Mouse (Mus musculus): ENCODE data around the gene Islr2. TPM values are rescaled to one million over a fixed set of nuclear protein-coding genes. Genes with fewer than 3 reads are reported as not detected.

The Islr2 gene
- polyA plus RNA-seq, 1 experiment from 2014 or later, result 5.2 TPM

DNA sequence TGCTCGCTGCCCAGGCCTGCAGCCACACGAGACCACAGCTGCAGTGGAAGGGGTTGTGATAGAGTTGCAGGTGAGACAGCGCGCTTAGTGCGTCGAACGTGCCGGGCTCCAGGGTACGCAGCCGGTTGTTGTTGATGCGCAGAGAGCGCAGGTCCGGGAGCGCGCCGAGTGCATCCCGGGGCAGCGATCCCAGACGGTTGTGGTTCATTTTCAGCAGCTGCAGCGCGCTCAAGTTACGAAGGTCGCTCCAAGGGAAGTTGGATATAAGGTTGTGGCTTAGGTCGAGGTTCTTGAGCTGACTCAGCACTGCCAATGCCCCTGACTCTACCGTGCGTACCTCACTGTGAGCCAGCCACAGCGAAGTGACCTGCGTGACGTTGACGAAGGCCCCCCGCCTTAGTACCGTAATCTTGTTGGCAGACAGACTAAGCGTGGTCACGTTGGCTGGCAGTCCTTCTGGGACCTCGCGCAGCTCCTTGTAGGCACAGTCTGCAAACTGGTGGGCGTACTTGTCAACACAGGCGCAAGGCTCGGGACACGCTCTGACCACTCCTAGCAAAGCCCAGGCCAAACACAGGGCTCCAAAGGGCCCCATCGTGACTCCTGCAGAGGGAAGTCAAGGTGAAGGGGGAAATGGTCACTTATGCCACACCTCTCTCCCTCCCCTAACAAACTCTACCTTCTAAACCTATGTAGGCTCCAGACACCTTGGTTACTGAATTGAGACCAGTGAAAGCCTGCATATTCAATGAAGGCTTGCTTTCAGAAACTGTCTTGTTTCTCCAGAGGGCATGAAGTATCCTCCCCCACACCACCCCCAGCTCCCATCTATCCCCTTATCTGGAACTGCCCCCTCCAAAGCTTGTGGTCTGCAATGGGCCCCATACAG is 4.5 kb downstream of the Islr2 start:
- Histone ChIP-seq H3K9me3 (replicated peaks) (no peaks in the 10 kb centered on the region), H3K4me3 (peak overlapping the region; percentile 53), H3K4me1 (peaks cover 91% of the 10 kb centered on the region), H3K27me3 (ENCODE audit: low read depth, poor library complexity, severe bottlenecking) (peaks cover 100% of the 10 kb centered on the region), H3K27ac (replicated peaks) (peak overlapping the region; percentile 74), H3K36me3 (no peaks in the 10 kb centered on the region)
- DNase-seq (ENCODE audit: low spot score), result peak; percentile 46
- WGBS, result under 1% methylated on average over 41 of the region's 41 CpGs

DNA sequence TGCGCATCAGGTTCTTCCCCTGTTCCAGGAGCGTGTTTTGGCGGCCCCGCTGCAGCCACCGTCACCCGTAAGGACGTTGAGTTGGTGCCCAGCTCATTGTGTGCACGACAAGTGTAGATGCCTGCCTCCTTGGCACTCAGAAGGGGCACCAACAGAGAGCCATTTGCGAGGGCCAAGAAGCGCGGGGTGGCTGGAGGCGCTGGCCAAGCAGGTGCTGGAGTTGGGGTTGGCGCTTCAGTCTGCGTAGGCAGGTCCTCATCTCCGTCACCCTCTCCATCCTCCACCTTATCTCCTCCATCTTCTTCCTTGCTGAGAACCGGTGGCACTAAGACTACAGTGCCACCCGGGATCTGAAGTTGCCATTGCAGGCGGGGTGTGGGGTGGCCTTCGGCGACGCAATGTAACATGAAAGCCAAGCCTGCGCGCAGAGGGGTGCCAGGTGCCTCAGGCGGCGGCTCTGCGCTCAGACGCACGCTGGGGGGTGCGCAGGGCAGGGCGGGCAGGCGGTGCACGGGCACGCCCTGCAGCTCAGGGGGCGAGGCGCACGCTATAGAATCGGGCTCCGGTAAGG is 5.2 kb downstream of the Islr2 start:
- Histone ChIP-seq H3K27ac (replicated peaks) (peak overlapping the region; percentile 50), H3K36me3 (no peaks in the 10 kb centered on the region), H3K4me3 (peak overlapping the region; percentile 53), H3K27me3 (ENCODE audit: low read depth, poor library complexity, severe bottlenecking) (peaks cover 100% of the 10 kb centered on the region), H3K9me3 (replicated peaks) (no peaks in the 10 kb centered on the region), H3K4me1 (peaks cover 83% of the 10 kb centered on the region)
- WGBS, result under 1% methylated on average over 38 of the region's 38 CpGs
- no peak for DNase-seq (ENCODE audit: low spot score)

DNA sequence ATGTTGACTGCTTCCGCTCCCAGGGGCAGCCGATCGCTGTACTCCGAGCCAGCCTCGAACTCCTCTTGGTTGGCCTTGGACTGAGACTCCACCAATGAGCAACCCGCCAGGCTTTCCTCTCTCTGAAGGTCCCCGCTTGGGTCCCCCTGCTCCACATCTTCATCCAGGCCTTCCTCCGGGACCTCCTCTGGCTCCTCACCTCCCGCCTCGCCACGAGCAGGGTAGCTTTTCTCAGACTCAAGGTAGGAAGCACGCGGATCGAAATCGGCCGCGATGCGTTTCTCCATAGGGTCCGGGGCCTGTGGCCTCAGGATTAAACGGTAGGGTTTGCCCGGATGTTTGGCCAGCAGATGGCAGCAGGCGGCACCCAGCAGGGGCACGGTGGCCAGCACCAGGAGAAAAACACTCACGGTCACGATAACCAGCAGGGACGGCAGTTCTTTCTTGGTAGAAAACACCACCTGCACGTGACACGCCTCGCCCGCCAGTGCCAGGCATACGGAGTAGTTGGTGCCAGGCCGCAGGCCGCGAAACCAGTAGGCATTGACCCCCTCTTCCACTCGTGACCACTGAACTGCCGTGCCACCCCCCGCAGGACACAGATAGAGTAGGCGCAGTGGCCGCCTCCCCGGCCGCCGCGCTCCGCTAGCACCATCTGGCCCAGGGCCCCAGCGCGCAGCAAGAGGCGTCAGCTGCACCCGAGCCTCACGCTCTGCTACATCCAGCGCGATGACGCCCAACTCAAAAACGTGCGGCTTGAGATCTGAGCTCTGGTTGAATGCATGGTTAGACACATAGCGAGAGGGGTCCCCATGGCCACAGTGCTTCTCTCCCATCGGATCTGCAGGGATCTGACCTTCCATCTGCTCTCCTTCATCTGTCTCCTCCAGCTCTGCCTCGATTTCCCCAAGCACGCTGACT is 6.1 kb downstream of the Islr2 start:
- no peaks in the 10 kb centered on the region for H3K9me3 ChIP-seq (replicated peaks)
- peak overlapping the region; percentile 53 for H3K4me3 ChIP-seq
- peak; percentile 65 for DNase-seq (ENCODE audit: low spot score)
- under 1% methylated on average over 58 of the region's 58 CpGs for WGBS
- peak overlapping the region; percentile 50 for H3K27ac ChIP-seq (replicated peaks)
- H3K27me3 ChIP-seq (ENCODE audit: low read depth, poor library complexity, severe bottlenecking), result peaks cover 100% of the 10 kb centered on the region
- peaks cover 75% of the 10 kb centered on the region for H3K4me1 ChIP-seq
- H3K36me3 ChIP-seq, result no peaks in the 10 kb centered on the region

DNA sequence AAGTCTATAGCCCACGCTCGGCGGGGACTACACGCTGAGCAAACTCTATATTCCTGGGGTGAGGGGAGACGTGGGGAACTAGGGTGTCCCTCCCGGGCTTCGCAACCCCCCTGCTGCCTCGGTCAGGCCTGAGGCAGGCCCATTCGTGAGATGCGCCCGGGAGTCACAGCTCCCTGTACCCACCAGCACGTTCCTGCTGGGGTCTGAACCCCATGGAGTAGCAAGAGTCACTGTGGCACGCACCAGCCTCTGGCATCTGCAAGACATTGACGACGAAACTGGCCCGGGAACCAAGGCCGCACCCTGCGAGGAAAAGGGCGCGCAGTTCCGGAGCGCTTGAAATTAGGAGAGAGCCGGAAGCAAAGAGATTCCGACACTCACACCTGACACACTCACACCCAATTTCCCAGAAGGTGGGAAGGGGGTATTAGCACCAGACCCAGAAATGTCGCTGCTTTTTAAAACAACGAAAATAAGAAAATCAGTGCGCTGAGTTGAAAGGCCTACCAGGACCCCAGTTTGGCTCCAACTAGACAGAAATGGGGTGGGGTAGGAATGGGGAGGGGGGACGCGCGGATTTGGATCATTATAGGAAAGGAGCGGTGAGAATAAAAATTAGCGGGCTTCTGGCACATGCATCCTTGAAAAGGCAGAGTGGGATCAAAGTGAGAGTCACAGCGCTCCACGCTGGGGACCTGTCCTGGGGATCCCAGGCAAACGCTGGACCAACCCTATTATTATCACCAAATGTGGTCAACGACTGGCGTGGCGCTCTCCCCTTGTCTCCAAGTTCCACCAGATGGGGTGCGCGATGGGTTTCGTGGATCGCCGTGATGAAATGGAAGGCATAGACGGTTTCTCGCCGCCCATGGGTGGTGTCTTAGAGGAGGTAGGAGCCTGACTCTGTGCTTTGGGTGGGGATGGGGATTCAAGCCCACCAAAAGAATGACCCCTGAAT is 7.2 kb downstream of the Islr2 start:
- DNase-seq (ENCODE audit: low spot score), result peak; percentile 23
- peak overlapping the region; percentile 53 for H3K4me3 ChIP-seq
- H3K9me3 ChIP-seq (replicated peaks), result no peaks in the 10 kb centered on the region
- peaks cover 63% of the 10 kb centered on the region for H3K4me1 ChIP-seq
- H3K36me3 ChIP-seq, result no peaks in the 10 kb centered on the region
- peaks cover 90% of the 10 kb centered on the region for H3K27me3 ChIP-seq (ENCODE audit: low read depth, poor library complexity, severe bottlenecking)
- peak overlapping the region; percentile 61 for H3K27ac ChIP-seq (replicated peaks)
- WGBS, result 1% methylated on average over 46 of the region's 46 CpGs

DNA sequence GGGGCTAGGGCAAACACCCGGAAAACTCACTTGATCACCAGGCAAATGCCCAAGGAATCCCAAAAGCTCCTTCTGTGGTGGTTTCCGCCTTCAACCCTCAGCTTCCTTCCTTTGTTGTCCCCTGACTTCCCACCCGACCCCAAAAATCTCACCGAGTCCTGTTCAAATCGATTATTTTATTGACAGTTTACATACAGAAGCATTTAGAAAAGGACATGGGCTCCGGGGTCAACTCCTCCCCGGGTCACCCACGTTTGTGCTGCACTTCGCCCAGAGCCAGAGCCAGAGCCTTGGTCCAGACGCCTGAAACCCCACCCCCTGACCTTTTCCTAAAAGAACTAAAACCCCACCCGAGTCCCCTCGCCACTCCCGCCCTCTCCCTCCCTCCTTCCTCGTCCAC is 8.0 kb downstream of the Islr2 start:
- H3K27ac ChIP-seq (replicated peaks), result peak overlapping the region; percentile 61
- H3K9me3 ChIP-seq (replicated peaks), result no peaks in the 10 kb centered on the region
- H3K36me3 ChIP-seq, result no peaks in the 10 kb centered on the region
- H3K4me3 ChIP-seq, result peak overlapping the region; percentile 53
- peak; percentile 29 for DNase-seq (ENCODE audit: low spot score)
- H3K27me3 ChIP-seq (ENCODE audit: low read depth, poor library complexity, severe bottlenecking), result peaks cover 83% of the 10 kb centered on the region
- H3K4me1 ChIP-seq, result peaks cover 56% of the 10 kb centered on the region
- under 1% methylated on average over 14 of the region's 14 CpGs for WGBS

DNA sequence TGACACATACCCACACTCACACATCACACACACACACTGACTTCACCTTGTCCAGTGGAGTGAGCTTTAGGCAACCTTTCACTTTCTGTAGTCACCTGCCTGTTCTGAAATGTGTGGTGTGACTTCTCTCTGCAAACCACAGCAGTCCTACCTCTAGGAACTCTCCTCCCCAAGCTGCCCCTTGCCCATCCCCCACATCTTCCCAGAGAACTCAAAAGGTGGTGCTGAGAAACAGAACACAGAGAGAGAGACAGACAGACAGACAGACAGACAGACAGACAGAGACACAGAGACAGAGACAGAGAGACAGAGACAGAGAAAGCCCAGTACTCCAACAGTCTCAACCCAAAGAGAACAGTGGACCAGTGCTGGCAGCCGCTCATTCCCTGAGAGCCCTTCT is 8.4 kb downstream of the Islr2 start:
- WGBS, result 4% methylated on average over 1 of the region's 1 CpGs
- peak overlapping the region; percentile 53 for H3K4me3 ChIP-seq

DNA sequence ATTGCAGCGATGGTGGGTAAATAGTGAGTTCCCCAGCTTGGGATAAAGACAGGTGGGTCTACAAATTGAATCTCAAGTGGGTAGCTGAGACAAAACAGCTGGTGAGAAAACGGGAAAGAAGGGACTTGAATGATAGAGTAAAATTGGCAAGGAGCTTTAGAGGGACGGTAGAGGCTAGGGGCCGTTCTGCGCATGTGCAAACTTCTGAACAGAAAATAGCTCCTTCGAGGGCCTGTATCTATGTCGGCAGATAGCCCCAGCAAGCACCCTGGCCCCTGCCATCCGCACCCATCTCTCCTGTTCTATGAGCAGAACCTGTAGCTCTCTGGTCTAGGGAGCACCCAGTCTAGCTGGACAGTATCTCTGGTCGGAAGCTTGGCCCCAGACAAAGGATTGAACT is 9.9 kb downstream of the Islr2 start:
- 64% methylated on average over 9 of the region's 9 CpGs for WGBS

More for the DNA sequence above, 8.4 kb downstream of the Islr2 start:
- Histone ChIP-seq H3K9me3 (replicated peaks) (no peaks in the 10 kb centered on the region), H3K36me3 (no peaks in the 10 kb centered on the region), H3K27me3 (ENCODE audit: low read depth, poor library complexity, severe bottlenecking) (peaks cover 79% of the 10 kb centered on the region), H3K27ac (replicated peaks) (peak overlapping the region; percentile 61; the same call in 1 of the 2 replicates), H3K4me1 (peaks cover 53% of the 10 kb centered on the region)
- no peak for DNase-seq (ENCODE audit: low spot score)

DNA sequence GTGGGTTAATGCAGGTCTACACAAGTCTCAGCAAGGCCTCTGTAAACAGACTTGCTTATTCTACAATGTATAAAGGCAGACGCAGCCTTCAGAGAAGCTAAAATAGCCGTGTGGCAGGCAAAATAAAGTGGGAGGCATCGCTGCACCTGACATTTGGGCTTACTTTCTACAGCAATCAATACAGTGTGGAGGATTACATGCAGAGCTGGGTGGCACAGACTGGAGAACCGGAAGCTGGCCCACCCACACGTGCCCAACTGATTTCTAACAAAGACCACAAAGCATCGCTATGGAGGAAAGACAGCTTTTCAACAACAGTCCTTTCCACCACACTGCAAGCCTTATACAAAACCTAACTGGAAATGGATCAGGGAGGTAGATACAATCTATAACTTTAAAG is 19.7 kb downstream of the Islr2 start:
- Histone ChIP-seq H3K4me1 (peaks cover 6% of the 10 kb centered on the region; the same call in 1 of the 2 replicates), H3K27me3 (ENCODE audit: low read depth, poor library complexity, severe bottlenecking) (0 out of 2 replicates have a peak, but pooled peaks cover 4% of the 10 kb centered on the region), H3K36me3 (no peaks in the 10 kb centered on the region), H3K4me3 (no peak overlapping the region), H3K9me3 (replicated peaks) (no peaks in the 10 kb centered on the region), H3K27ac (replicated peaks) (no peak overlapping the region)
- no peak for DNase-seq (ENCODE audit: low spot score)
- 80% methylated on average over 6 of the region's 6 CpGs for WGBS

More for the DNA sequence above, 9.9 kb downstream of the Islr2 start:
- H3K4me3 ChIP-seq, result no peak overlapping the region
- DNase-seq (ENCODE audit: low spot score), result no peak
- no peak overlapping the region for H3K27ac ChIP-seq (replicated peaks)
- no peaks in the 10 kb centered on the region for H3K36me3 ChIP-seq
- H3K9me3 ChIP-seq (replicated peaks), result no peaks in the 10 kb centered on the region
- peaks cover 70% of the 10 kb centered on the region for H3K27me3 ChIP-seq (ENCODE audit: low read depth, poor library complexity, severe bottlenecking)
- H3K4me1 ChIP-seq, result peaks cover 44% of the 10 kb centered on the region

DNA sequence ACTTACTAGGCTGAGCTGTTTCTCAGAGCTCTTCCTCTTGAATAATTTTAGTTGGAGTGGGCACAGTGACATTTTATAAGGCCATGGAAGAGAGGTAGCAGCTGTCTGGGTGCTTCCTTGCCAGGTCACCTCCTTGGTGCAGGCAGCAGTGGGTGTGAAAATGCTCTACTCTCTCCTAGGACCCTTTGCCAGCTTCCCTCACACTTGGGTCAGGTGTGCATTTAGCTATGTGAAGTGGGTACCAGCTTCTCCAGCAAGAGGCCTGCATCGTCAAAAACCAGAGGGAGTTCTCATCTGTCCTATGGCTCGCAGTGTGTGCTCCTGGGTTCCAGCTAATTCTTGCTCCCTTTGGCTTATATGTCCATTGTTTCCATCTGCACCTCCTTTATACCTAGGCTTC is 24.7 kb downstream of the Islr2 start:
- DNase-seq (ENCODE audit: low spot score), result peak; percentile 8
- no peak overlapping the region for H3K27ac ChIP-seq (replicated peaks)
- no peak overlapping the region for H3K4me3 ChIP-seq
- H3K4me1 ChIP-seq, result peaks cover 20% of the 10 kb centered on the region
- H3K9me3 ChIP-seq (replicated peaks), result no peaks in the 10 kb centered on the region
- 87% methylated on average over 2 of the region's 2 CpGs for WGBS
- H3K36me3 ChIP-seq, result no peaks in the 10 kb centered on the region
- no peaks in the 10 kb centered on the region for H3K27me3 ChIP-seq (ENCODE audit: low read depth, poor library complexity, severe bottlenecking)

DNA sequence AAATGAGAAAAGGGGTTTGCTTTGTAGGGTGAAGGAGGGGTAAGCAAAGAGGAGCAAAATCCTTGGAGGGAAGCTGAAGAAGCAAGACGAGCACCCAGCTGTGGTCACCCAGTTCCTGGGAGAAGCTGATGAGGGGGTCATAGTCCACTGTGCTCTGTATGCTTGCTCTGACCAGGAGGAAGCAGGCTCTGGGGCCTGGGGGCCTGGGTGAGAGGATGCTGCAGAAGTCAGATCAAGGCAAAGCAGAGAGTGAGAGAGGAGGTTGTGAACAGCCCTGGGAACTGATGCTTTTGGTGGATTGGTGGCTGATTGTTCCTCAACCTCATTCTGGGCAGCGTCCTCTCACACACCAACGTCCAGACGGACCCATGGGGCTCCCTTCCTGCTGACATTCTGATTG is 27.0 kb downstream of the Islr2 start:
- no peaks in the 10 kb centered on the region for H3K27me3 ChIP-seq (ENCODE audit: low read depth, poor library complexity, severe bottlenecking)
- H3K4me1 ChIP-seq, result peaks cover 19% of the 10 kb centered on the region
- WGBS, result 72% methylated on average over 4 of the region's 4 CpGs
- H3K27ac ChIP-seq (replicated peaks), result no peak overlapping the region
- H3K36me3 ChIP-seq, result no peaks in the 10 kb centered on the region
- DNase-seq (ENCODE audit: low spot score), result peak; percentile 3
- H3K9me3 ChIP-seq (replicated peaks), result no peaks in the 10 kb centered on the region
- no peak overlapping the region for H3K4me3 ChIP-seq

DNA sequence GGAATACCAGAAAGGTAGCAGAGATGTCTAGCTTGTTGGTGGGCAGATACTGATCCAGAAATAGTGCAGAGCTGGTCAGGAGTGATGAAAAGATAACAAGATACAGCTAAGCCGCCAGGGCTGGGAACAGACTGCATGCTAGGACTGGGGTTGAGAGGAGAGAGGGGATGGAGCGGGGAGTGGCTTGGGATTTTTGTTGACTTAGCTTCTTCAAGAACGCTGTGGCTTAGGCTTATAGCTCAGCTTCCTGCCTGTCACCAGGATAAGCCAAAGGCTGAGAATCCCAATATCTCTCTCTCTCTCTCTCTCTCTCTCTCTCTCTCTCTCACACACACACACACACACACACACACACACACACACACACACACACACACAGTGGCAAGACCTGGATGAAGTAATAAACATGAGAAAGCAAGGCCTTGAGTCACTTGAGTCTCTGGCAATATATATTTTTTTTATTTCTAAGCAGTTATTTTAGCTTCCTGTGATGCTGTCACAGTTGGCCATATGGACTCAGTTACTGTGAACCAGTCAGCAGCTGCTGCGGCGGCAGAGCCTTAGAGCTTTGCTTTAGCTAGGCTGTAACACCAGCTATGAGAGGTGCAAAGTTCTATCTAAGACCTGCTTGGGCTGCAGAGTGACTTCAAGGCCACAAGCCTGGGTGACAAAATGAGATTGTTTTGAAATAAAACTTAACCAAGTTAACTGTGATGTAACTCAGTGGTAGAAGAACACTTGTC is 28.2 kb downstream of the Islr2 start:
- Histone ChIP-seq H3K36me3 (no peaks in the 10 kb centered on the region), H3K4me1 (peaks cover 19% of the 10 kb centered on the region), H3K27me3 (ENCODE audit: low read depth, poor library complexity, severe bottlenecking) (no peaks in the 10 kb centered on the region), H3K9me3 (replicated peaks) (no peaks in the 10 kb centered on the region), H3K27ac (replicated peaks) (no peak overlapping the region), H3K4me3 (no peak overlapping the region)
- WGBS, result 37% methylated on average over 5 of the region's 5 CpGs
- peak; percentile 16 for DNase-seq (ENCODE audit: low spot score)

Data from midbrain, embryonic 10.5 days (tissue).